Mouse (Mus musculus) embryonic facial prominence, embryonic 12.5 days (tissue): ENCODE results near the gene Fras1. TPM values are rescaled to one million over a fixed set of nuclear protein-coding genes. Genes with fewer than 3 reads are reported as not detected.

Experiments
- ATAC-seq: fragments of 200-750 bp; cut with Nextera tagmentation; 2 replicates; pipeline ENCODE4 v1.8.0; 2017; ENCODE audit not compliant: insufficient number of reproducible peaks, insufficient read depth, low FRiP score, low TSS enrichment
- H3K27ac ChIP-seq: fragments of 300-500 bp; sonication (generic); 2 replicates; pipeline ENCODE4 v1.5.1; 2016; ENCODE audit warnings: mild to moderate bottlenecking
- H3K27me3 ChIP-seq: fragments of 300-500 bp; sonication (generic); 2 replicates; pipeline ENCODE4 v1.6.1; 2016; ENCODE audit warnings: mild to moderate bottlenecking, moderate library complexity
- H3K36me3 ChIP-seq: fragments of 300-500 bp; sonication (generic); 2 replicates; pipeline ENCODE4 v1.6.1; 2016; ENCODE audit warnings: mild to moderate bottlenecking
- H3K4me1 ChIP-seq: fragments of 300-500 bp; sonication (generic); 2 replicates; pipeline ENCODE4 v1.6.1; 2016
- H3K4me2 ChIP-seq: fragments of 300-500 bp; sonication (generic); replicated peaks from 2 replicates; pipeline ENCODE4 v1.6.1; 2016; ENCODE audit warnings: mild to moderate bottlenecking, moderate library complexity
- H3K4me3 ChIP-seq: fragments of 300-500 bp; sonication (generic); 2 replicates; pipeline ENCODE4 v1.5.1; 2016; ENCODE audit warnings: mild to moderate bottlenecking
- H3K9ac ChIP-seq: fragments of 300-500 bp; sonication (generic); 2 replicates; pipeline ENCODE4 v1.6.1; 2016; ENCODE audit warnings: mild to moderate bottlenecking, moderate library complexity
- H3K9me3 ChIP-seq: fragments of 300-500 bp; sonication (generic); 2 replicates; pipeline ENCODE4 v1.6.1; 2016; ENCODE audit warnings: mild to moderate bottlenecking, moderate library complexity
- WGBS: fragments of 180-500 bp; shearing (Covaris S2); methylation state at CpG from one replicate; pipeline ENCODE4 v1.1.7; 2016; 5-methylcytosine and 5-hydroxymethylcytosine counted together
- polyA plus RNA-seq: library from polyadenylated mRNA; unstranded; fragments of >200 nt; fragmentation: Nextera tagmentation; extraction: Ambion mirVana; gene quantifications from 2 replicates; pipeline ENCODE4 v1.2.1, GENCODE M21; 2016

The Fras1 gene
- polyA plus RNA-seq, 1 experiment from 2014 or later, result 20.1 TPM

GRCm38 (mm10) chr5:96536527-96536926 lies 162.8 kb downstream of the Fras1 start:
- Histone ChIP-seq H3K9ac (no peak overlapping the region), H3K27me3 (no peaks in the 10 kb centered on the region), H3K9me3 (no peaks in the 10 kb centered on the region), H3K36me3 (no peaks in the 10 kb centered on the region), H3K27ac (no peak overlapping the region), H3K4me2 (no peak overlapping the region), H3K4me3 (no peak overlapping the region), H3K4me1 (no peaks in the 10 kb centered on the region)
- no peak for ATAC-seq
- WGBS, result 76% methylated on average over 3 of the region's 3 CpGs

GRCm38 (mm10) chr5:96536937-96537336 lies 163.2 kb downstream of the Fras1 start:
- no peak overlapping the region for H3K4me2 ChIP-seq
- H3K9me3 ChIP-seq, result no peaks in the 10 kb centered on the region
- no peaks in the 10 kb centered on the region for H3K36me3 ChIP-seq
- no peak overlapping the region for H3K4me3 ChIP-seq
- no peaks in the 10 kb centered on the region for H3K27me3 ChIP-seq
- H3K9ac ChIP-seq, result no peak overlapping the region
- ATAC-seq, result no peak
- no peaks in the 10 kb centered on the region for H3K4me1 ChIP-seq
- 87% methylated on average over 7 of the region's 7 CpGs for WGBS
- H3K27ac ChIP-seq, result no peak overlapping the region

- H3K4me3 ChIP-seq, result no peak overlapping the region
- no peak overlapping the region for H3K9ac ChIP-seq
- no peaks in the 10 kb centered on the region for H3K36me3 ChIP-seq
- H3K27ac ChIP-seq, result no peak overlapping the region
- no peak for ATAC-seq
- H3K4me2 ChIP-seq, result no peak overlapping the region
- no peaks in the 10 kb centered on the region for H3K4me1 ChIP-seq
- H3K27me3 ChIP-seq, result no peaks in the 10 kb centered on the region
- WGBS, result 92% methylated on average over 4 of the region's 4 CpGs
- H3K9me3 ChIP-seq, result no peaks in the 10 kb centered on the region
Observed at GRCm38 (mm10) chr5:96544112-96544511, 170.4 kb downstream of the Fras1 start.

GRCm38 (mm10) chr5:96545994-96546393 lies 172.2 kb downstream of the Fras1 start:
- H3K27ac ChIP-seq, result no peak overlapping the region

GRCm38 (mm10) chr5:96554940-96555679 lies 181.4 kb downstream of the Fras1 start:
- no peak for ATAC-seq
- no peak overlapping the region for H3K9ac ChIP-seq

More at GRCm38 (mm10) chr5:96545994-96546393, 172.2 kb downstream of the Fras1 start:
- Histone ChIP-seq H3K36me3 (no peaks in the 10 kb centered on the region), H3K4me1 (no peaks in the 10 kb centered on the region), H3K4me2 (no peak overlapping the region), H3K4me3 (no peak overlapping the region), H3K9ac (no peak overlapping the region), H3K9me3 (no peaks in the 10 kb centered on the region), H3K27me3 (no peaks in the 10 kb centered on the region)
- WGBS, result 88% methylated on average over 5 of the region's 5 CpGs
- no peak for ATAC-seq

GRCm38 (mm10) chr5:96558049-96558804 lies 184.5 kb downstream of the Fras1 start:
- 47% methylated on average over 8 of the region's 8 CpGs for WGBS
- Histone ChIP-seq H3K4me1 (no peaks in the 10 kb centered on the region), H3K27me3 (no peaks in the 10 kb centered on the region), H3K27ac (no peak overlapping the region), H3K9ac (no peak overlapping the region), H3K4me2 (no peak overlapping the region), H3K36me3 (no peaks in the 10 kb centered on the region), H3K9me3 (no peaks in the 10 kb centered on the region), H3K4me3 (no peak overlapping the region)
- ATAC-seq, result no peak

More at GRCm38 (mm10) chr5:96554940-96555679, 181.4 kb downstream of the Fras1 start:
- Histone ChIP-seq H3K4me3 (no peak overlapping the region), H3K9me3 (no peaks in the 10 kb centered on the region), H3K4me2 (no peak overlapping the region), H3K36me3 (no peaks in the 10 kb centered on the region), H3K27me3 (no peaks in the 10 kb centered on the region), H3K27ac (no peak overlapping the region), H3K4me1 (no peaks in the 10 kb centered on the region)
- 84% methylated on average over 12 of the region's 12 CpGs for WGBS

GRCm38 (mm10) chr5:96574586-96574985 lies 200.8 kb downstream of the Fras1 start:
- Histone ChIP-seq H3K9ac (no peak overlapping the region), H3K27ac (no peak overlapping the region), H3K9me3 (no peaks in the 10 kb centered on the region), H3K36me3 (no peaks in the 10 kb centered on the region), H3K4me3 (no peak overlapping the region), H3K4me2 (no peak overlapping the region), H3K4me1 (peaks cover 11% of the 10 kb centered on the region; the same call in 1 of the 2 replicates), H3K27me3 (no peaks in the 10 kb centered on the region)
- no peak for ATAC-seq
- WGBS, result 41% methylated on average over 4 of the region's 4 CpGs

- Histone ChIP-seq H3K4me1 (peaks cover 11% of the 10 kb centered on the region; the same call in 1 of the 2 replicates), H3K4me3 (no peak overlapping the region), H3K9me3 (no peaks in the 10 kb centered on the region), H3K36me3 (no peaks in the 10 kb centered on the region), H3K27me3 (no peaks in the 10 kb centered on the region), H3K4me2 (no peak overlapping the region), H3K9ac (no peak overlapping the region), H3K27ac (no peak overlapping the region)
- no peak for ATAC-seq
- 40% methylated on average over 3 of the region's 3 CpGs for WGBS
Observed at GRCm38 (mm10) chr5:96578705-96579104, 204.9 kb downstream of the Fras1 start.

- WGBS, result 42% methylated on average over 5 of the region's 5 CpGs
- Histone ChIP-seq H3K9ac (no peak overlapping the region), H3K27me3 (no peaks in the 10 kb centered on the region), H3K4me1 (peaks cover 7% of the 10 kb centered on the region; the same call in 1 of the 2 replicates), H3K36me3 (no peaks in the 10 kb centered on the region), H3K9me3 (no peaks in the 10 kb centered on the region), H3K4me3 (no peak overlapping the region), H3K27ac (no peak overlapping the region), H3K4me2 (no peak overlapping the region)
- ATAC-seq, result no peak
Observed at GRCm38 (mm10) chr5:96579938-96580337, 206.2 kb downstream of the Fras1 start.

GRCm38 (mm10) chr5:96584730-96585129 lies 211.0 kb downstream of the Fras1 start:
- whole genome bisulfite sequencing, result 70% methylated on average over 5 of the region's 5 CpGs
- Histone ChIP-seq H3K9ac (no peak overlapping the region), H3K36me3 (no peaks in the 10 kb centered on the region), H3K9me3 (no peaks in the 10 kb centered on the region), H3K4me2 (no peak overlapping the region), H3K27ac (no peak overlapping the region), H3K27me3 (no peaks in the 10 kb centered on the region), H3K4me1 (peaks cover 4% of the 10 kb centered on the region; the same call in 1 of the 2 replicates), H3K4me3 (no peak overlapping the region)
- ATAC-seq, result no peak

GRCm38 (mm10) chr5:96590621-96591020 lies 216.9 kb downstream of the Fras1 start:
- peaks cover 4% of the 10 kb centered on the region; the same call in 1 of the 2 replicates for H3K4me1 ChIP-seq
- no peaks in the 10 kb centered on the region for H3K9me3 ChIP-seq
- no peaks in the 10 kb centered on the region for H3K27me3 ChIP-seq
- H3K9ac ChIP-seq, result no peak overlapping the region
- H3K36me3 ChIP-seq, result no peaks in the 10 kb centered on the region
- no peak overlapping the region for H3K4me3 ChIP-seq
- H3K4me2 ChIP-seq, result no peak overlapping the region
- ATAC-seq, result no peak
- 86% methylated on average over 6 of the region's 6 CpGs for WGBS
- no peak overlapping the region for H3K27ac ChIP-seq

GRCm38 (mm10) chr5:96595793-96596192 lies 222.0 kb downstream of the Fras1 start:
- no peaks in the 10 kb centered on the region for H3K27me3 ChIP-seq
- ATAC-seq, result no peak
- H3K9ac ChIP-seq, result no peak overlapping the region
- H3K9me3 ChIP-seq, result no peaks in the 10 kb centered on the region
- H3K36me3 ChIP-seq, result no peaks in the 10 kb centered on the region
- no peaks in the 10 kb centered on the region for H3K4me1 ChIP-seq
- H3K4me3 ChIP-seq, result no peak overlapping the region
- no peak overlapping the region for H3K4me2 ChIP-seq
- H3K27ac ChIP-seq, result no peak overlapping the region
- 80% methylated on average over 5 of the region's 5 CpGs for WGBS
